Mouse (Mus musculus): ENCODE measurements around the gene Gm2a.

DNA sequence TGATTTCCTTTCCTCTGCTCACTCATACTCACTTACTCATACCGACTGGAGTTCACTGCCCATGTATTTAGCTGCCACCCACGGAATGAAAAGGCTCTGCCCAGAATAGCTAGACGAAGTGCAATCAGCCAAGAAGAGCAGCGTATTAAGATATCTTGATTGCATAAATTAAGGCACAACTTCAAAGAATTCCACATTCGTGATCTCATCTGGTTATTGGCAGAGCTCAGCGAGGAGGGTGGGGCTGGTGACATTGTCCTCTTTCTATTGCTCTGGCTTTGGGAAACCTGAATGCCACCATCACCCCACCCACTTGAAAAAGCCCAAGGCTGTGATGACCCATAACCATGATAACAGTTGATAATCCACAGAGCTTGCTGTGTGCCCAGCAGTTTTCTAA is 30.0 kb downstream of the Gm2a start:
- no peak for TF ChIP-seq CTCF (IDR thresholded peaks at IDR 0.05; ENCODE audit: low read depth)
- TF ChIP-seq EP300 (optimal IDR thresholded peaks at IDR 0.05) = no peak
